Mouse (Mus musculus) bone marrow, adult 2 months (tissue): ENCODE data around the gene Mthfsd. TPM values are rescaled to one million over a fixed set of nuclear protein-coding genes. Genes with fewer than 3 reads are reported as not detected.

Experiments
- H3K27ac ChIP-seq: fragments of 200-500 bp; 2 replicates; pipeline ENCODE4 v1.5.1; 2012; ENCODE audit warnings: low read depth, mild to moderate bottlenecking, control low read depth, inconsistent platforms, low read length; ENCODE audit not compliant: control insufficient read depth, poor library complexity, insufficient read depth
- H3K4me1 ChIP-seq: fragments of 200-500 bp; 2 replicates; pipeline ENCODE4 v1.6.1; 2011; ENCODE audit warnings: low read length; ENCODE audit not compliant: control insufficient read depth, insufficient read depth
- H3K4me3 ChIP-seq: fragments of 200-500 bp; replicated peaks from 2 replicates; pipeline ENCODE3; 2011; ENCODE audit warnings: mild to moderate bottlenecking, low read depth, low read length, control low read depth; ENCODE audit not compliant: control insufficient read depth
- CTCF ChIP-seq: fragments of 200-500 bp; IDR thresholded peaks from 2 replicates; pipeline ENCODE4 v1.5.1; 2011; ENCODE audit warnings: low read length, control low read depth; ENCODE audit not compliant: control insufficient read depth, insufficient read depth
- POLR2A ChIP-seq: fragments of 200-500 bp; IDR thresholded peaks from 2 replicates; pipeline ENCODE4 v1.6.1; 2011; ENCODE audit warnings: low read depth, mild to moderate bottlenecking, control low read depth, low read length, borderline replicate concordance; ENCODE audit not compliant: control insufficient read depth
- WGBS: fragments of 180-500 bp; shearing (Covaris S2); methylation state at CpG from one replicate; pipeline ENCODE4 v1.1.7; 2018; 5-methylcytosine and 5-hydroxymethylcytosine counted together
- polyA plus RNA-seq: library from polyadenylated mRNA; stranded (reverse); fragments of >200 nt; gene quantifications from 2 replicates; pipeline ENCODE4 v1.2.4, GENCODE M21; 2011; ENCODE audit warnings: low replicate concordance; ENCODE audit not compliant: missing spikeins, insufficient read depth, insufficient read length

Mthfsd gene
- polyA plus RNA-seq, 1 experiment = 13.1 TPM

GRCm38 (mm10) chr8:121086004-121086900 is 21.9 kb downstream of the Mthfsd start:
- TF ChIP-seq POLR2A = no peak
- no peak for TF ChIP-seq CTCF
- no peak overlapping the region for H3K4me3 ChIP-seq
- H3K27ac ChIP-seq = no peak overlapping the region
- H3K4me1 ChIP-seq = no peaks in the 10 kb centered on the region
- WGBS = 55% methylated on average over 19 of the region's 19 CpGs

DNA sequence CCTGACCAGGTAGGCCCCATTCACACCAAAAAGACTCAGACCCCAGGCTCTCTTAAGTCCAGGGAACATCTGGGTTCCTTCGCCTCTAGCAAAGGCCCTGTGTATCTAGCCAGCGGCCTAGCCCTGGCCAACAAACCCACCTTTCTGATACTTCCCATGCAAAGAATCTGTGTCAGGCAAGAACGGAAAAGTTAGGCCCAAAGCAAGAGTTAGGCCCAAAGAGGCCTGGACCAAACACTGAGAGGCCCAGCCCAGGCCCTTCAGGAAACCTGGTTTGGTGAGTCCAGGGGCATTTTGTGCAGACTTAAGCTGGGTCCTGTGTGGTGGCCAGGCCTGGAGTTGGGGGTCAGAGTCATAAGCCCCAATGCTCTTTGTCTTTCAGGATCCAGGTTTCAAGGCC is 22.6 kb downstream of the Mthfsd start:
- TF ChIP-seq POLR2A (no peak), CTCF (no peak)
- WGBS = 77% methylated on average over 3 of the region's 3 CpGs
- Histone ChIP-seq H3K4me1 (no peaks in the 10 kb centered on the region), H3K27ac (no peak overlapping the region), H3K4me3 (no peak overlapping the region)

DNA sequence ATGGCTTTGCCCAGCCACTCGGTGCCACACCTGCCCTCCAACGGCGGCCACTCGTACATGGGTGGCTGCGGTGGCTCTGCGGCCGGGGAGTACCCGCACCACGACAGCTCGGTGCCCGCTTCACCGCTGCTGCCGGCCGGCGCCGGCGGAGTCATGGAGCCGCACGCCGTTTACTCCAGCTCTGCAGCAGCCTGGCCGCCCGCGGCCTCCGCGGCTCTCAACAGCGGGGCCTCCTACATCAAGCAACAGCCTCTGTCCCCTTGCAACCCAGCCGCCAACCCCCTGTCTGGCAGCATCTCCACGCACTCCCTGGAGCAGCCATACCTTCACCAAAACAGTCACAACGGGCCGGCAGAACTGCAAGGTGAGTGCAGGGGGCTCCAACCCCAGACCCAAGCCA is 23.2 kb downstream of the Mthfsd start:
- 14% methylated on average over 30 of the region's 30 CpGs for WGBS
- Histone ChIP-seq H3K4me1 (no peaks in the 10 kb centered on the region), H3K27ac (no peak overlapping the region), H3K4me3 (no peak overlapping the region)
- no peak for TF ChIP-seq CTCF
- no peak for TF ChIP-seq POLR2A

GRCm38 (mm10) chr8:121084210-121084951 is 23.8 kb downstream of the Mthfsd start, which contains the start of gene Foxf1:
Foxf1 (plus strand) TSS chr8:121084386.
- peak within 1 kb of the TSS; percentile 38 for H3K4me3 ChIP-seq
- no peak within 1 kb of the TSS for H3K27ac ChIP-seq
- TF ChIP-seq POLR2A = no peak
- TF ChIP-seq CTCF = no peak
- no peaks in the 10 kb centered on the region for H3K4me1 ChIP-seq
- WGBS = 2% methylated on average over 68 of the region's 83 CpGs

DNA sequence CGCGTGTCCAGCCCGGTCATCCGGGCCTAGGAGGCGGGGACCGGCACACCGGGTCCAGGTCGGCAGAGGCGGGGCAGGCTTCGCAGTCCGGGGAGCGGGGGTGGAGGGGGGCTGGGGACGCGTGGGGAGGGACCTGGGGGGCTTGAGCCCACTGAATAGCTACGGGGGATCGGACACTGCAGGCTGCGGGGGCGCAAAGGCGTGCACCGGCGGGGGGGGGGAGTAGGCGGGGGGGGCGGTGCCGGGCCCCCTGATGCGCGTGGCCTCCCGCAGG is 24.3 kb downstream of the Mthfsd start:
- WGBS = 2% methylated on average over 25 of the region's 27 CpGs
- Histone ChIP-seq H3K4me1 (no peaks in the 10 kb centered on the region), H3K4me3 (no peak overlapping the region), H3K27ac (no peak overlapping the region)
- TF ChIP-seq POLR2A (no peak), CTCF (no peak)

- Histone ChIP-seq H3K27ac (no peak overlapping the region), H3K4me3 (peak overlapping the region; percentile 38), H3K4me1 (no peaks in the 10 kb centered on the region)
- TF ChIP-seq POLR2A (no peak), CTCF (no peak)
- WGBS = under 1% methylated on average over 89 of the region's 89 CpGs
Measured at GRCm38 (mm10) chr8:121083093-121083935, 24.9 kb downstream of the Mthfsd start.

DNA sequence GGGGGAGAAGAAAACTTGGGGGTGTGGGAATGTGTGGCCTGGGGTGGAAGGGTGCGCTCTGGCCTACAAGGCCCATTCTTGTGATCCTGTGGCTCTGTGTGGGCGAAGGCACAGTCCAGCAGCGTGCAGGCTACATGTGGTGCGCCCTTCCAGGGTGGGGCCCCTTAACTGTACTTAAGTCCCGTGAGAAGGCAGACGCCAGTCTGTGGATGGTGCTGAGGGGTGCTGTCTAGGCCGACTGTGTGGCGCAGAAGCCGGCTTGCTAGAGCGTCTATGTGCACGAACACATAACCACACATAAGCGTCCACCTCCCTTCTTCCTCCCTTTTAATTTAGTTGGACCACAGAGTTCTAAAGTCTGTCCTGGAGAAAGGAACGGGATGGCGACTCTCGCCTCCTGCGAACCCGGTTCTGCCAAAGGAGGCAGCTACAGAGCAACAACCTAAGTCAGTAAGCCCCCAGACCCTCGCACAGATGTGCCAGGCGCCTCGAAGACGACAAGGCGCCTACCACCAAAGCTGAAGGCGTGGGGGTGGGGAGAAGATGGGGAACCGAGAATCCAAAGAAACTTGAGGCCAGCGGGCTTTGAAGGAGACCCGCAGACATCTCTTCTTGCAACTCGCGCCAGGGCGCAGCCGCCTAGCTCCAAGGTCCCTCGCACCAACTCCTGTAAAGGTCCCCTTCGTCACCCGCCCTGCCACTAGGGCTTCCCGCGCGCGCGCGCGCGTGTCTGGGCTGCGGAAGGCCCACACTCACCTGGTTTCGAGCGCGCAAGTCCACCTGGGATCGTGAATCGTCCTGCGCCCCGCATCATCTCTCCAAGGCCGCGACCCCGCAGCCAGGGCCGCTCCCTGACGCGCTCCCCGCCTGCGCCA is 25.7 kb downstream of the Mthfsd start:
- 4% methylated on average over 57 of the region's 57 CpGs for WGBS
- no peak overlapping the region for H3K4me3 ChIP-seq
- TF ChIP-seq POLR2A (no peak), CTCF (no peak)
- H3K4me1 ChIP-seq = no peaks in the 10 kb centered on the region
- no peak overlapping the region for H3K27ac ChIP-seq
